Mouse (Mus musculus): ENCODE measurements around the gene Llgl2.

DNA sequence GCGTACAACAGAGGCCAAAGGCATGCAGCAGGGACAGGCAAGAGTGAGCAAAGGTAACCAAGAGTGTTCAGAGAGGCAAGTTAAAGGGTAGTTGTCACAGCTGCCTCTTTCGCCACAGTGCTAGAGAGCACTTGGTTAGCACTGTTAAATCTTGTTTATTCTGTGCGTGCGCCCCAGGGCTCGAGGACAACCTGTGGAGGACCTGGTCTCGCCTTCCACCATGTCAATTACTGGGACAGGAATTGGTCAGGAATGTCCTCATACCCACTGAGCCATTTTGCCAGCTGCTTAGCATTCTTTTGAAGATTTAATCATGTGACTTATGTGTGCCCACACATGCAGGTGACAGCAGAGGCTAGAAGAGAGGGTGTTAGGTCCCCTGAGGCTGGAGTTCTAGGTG, 65.3 kb downstream of the Llgl2 start:
- no peak for TF ChIP-seq CTCF (IDR thresholded peaks at IDR 0.05; ENCODE audit: extremely low read depth, insufficient read depth, insufficient read length, insufficient replicate concordance)
- TF ChIP-seq POLR2A (IDR thresholded peaks at IDR 0.05; ENCODE audit: low read depth, low read length), result no peak
